Mouse (Mus musculus): ENCODE measurements at regions not wholly inside any gene's neighbourhood (a gene's known extent, or its start where the extent isn't known, plus 50 kb on each side); places are given as distances from the start of the nearest gene placed in this dataset.

DNA sequence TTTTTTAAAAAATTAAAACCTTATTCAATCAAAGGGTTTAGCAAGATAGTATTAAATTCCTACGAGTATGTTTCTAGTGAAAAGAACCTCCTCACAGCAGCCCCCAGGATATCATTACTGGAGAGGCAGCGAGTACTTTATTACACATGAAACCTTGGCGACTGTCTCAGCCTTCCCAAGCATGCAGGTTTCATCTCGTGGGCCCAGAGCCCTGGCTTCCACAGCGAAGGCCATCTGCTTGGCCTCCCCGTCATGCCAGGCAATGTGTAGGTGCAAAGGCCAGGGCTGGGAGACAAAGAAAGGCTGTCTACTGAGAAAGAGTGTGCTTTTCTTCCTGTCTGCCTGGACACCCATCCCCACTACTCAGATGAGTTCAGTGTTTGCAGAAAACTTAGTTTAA is 247.0 kb downstream of the Ptprc start:
- intact Hi-C loops (cut with DNase I) = no loop called here

DNA sequence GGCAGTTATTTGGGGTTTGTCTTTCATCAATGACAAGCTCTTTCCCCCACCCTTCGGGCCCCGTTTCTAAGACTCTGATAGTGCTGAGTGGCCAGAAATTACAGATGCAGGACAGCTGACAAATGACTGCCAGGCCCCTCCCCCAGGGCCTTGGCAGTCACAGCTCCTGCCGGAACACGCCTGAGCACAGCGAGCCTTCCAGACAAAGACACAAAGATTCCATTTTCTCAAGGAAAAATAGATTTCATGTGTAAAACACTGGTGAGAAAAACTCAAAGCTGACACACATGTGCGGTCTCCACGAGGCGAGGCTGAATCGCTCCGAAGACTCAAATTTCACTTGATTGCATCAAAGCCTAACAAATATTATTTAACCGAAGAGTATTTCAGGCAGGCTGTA is 247.6 kb downstream of the Ptprc start:
- intact Hi-C loops (cut with DNase I) = no loop called here

DNA sequence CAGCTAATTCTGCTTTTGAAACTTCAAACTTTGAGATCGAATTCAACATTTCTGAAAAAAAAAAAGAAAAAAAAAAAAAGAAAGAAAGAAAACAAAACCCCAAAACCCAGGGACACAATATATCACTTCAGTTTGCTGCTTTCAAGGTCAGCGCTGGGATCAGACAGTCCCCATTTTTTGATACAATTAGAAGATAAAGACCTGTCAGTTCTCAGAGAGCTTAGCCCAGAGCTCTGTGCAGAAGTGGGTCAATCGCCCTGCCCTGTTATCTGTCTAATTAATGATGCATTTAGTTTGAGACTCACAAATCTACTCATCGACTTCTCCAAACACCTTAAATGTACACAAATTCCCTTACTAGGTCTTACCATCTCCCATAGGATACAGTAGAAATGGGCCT is 249.2 kb downstream of the Ptprc start:
- intact Hi-C loops (cut with DNase I) = no loop called here

DNA sequence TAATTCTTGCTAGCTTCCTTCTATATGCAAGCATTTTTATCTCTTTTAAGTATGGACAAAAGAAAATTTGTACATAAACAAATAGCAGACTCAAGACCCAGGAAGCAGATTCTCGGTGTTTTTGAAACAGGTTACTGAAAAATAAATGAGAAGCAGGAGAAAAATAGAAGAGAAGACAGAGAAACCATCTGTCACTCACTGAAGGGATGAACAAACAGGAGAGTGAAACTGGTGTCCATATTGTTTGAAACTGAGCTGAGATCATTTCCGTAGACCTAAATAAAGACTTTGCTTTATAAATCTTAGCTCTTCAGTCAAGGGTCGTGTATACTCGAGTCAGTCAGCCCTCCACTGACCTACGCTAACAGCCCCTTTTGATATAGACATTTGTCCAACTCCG is 251.4 kb downstream of the Ptprc start:
- intact Hi-C loops (cut with DNase I) = no loop called here

DNA sequence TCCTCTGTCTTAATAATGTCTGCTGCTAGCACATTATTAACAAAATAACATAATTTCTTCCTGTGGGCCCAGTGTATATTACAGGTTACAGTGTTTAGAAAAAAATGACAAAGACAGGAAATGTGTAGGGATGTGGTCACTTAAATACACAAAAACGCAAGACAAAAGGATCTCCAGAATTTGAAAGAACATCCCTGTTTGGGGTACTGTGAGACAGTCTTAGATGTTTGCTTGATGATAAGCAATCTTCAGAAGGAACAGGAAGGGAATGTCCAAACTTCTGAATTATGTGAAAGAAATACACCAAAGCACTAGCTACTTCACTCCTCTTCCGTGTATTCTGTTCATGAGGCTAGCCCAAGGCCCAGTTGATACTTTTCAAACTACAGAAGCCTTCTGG is 251.8 kb downstream of the Ptprc start:
- intact Hi-C loops (cut with DNase I) = no loop called here

DNA sequence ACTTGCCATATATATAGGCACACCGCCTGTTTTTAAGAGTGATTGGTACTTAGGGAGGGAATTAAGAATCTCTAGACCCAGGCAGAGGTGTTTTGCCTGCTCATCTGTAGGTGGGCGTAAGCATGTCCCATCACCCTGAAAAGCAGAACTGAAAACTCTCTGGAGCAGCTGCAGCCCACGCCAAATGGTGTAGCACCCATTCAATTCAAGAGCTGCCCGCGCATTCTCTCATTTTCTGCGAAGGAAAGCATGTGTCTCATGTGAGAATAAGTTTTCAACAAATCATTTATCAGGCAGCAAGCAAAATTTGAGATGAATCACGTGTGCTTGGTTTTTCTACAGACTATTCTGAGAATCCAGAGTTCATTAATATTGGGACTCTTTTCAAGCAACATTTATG is 252.7 kb downstream of the Ptprc start:
- intact Hi-C loops (cut with DNase I) = no loop called here

DNA sequence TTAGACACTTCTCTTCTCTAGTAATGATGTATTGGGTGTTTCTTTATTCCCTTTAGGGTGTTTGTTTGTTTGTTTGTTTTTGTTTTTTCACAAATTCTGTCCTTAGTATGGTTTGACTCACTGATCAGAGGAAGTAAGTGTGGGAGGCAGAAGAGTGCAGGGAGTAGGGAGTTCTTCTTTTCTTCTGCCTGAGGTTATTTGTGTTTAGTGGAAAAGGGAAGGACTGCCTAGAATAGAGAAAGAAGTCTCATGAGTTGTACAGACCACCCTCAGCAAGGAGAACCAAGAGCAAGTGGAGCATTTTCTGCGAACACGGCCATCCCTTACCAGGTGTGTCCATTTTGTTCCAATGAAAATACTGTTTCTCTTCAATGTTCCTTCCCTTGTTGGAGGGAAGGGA is 253.9 kb downstream of the Ptprc start:
- intact Hi-C loops (cut with DNase I) = no loop called here

DNA sequence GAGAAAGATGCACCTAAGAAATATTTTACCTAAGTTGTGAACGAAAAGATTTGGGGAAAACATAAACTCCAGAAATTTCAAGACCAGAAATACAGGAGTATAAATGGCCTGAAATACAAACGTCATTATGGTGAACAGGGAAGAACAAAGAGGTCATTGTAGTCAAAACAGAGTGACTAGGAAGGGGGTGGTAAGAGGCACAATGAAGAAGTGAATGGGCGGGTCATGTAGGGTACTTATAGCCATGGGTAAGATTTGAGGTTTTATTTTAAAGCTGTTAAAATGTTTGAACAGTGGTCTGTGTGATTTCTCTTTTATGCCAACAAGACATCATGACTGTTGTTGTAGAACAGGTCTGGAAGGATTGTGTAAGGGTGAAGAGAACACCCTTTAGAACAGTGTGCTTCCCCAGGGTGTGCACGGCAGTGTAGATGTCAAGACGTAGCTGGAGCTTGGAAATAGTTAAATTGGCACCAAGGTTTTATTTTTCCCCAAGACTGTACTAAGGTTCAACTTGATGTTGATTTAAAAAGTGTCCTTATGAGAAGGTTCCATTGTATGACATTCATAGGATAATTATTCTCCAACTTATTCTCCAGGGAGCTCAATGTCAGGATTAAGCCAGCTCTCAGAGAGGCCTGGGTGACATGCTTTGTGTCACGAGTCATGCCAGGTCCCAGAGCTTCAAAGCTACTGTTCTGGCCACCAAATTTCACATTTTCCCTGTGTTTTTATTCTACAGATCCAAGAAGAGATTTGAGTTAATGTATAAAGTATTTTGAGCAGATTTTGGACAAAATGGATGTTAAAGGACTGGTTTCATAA is 255.6 kb downstream of the Ptprc start:
- intact Hi-C loops (cut with DNase I) = no loop called here

DNA sequence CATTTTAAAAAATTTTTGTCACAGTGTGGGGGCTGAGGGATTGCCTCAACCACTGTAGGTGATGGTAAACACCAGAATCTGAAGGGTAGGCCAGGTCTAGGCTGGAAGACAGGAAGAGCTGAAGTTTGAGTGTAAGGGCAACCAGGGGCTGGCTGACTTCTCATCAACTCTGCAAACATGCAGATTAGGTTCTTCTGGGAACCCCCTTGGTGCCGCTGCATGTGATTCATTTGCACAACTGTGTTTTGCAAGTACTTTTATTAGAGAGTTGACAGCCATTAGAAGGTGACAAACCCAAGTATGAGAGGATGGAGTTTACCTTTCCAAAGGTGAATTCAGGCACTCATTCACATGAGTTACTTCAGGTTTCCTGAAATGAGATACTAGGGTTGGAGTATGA is 258.1 kb downstream of the Ptprc start:
- intact Hi-C loops (cut with DNase I) = no loop called here

DNA sequence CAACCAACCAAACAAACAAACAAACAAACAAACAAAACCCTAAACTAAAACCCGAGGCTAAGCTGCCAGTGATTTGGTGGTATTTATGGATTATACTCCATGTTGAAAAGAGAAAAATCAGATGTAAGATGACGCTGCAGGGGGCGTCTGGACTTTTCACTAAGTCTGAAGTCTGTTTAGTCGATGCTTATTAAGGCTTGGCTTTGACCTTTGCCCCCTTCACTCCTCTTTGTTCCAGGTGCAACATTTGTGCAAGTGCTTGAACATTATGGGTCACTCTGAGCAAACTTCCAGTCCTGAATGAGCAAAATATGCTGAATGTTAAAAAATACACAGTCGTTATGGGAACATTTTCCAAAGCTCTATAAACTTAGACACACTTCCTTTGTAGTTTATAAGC is 268.6 kb downstream of the Ptprc start:
- intact Hi-C loops (cut with DNase I) = no loop called here

DNA sequence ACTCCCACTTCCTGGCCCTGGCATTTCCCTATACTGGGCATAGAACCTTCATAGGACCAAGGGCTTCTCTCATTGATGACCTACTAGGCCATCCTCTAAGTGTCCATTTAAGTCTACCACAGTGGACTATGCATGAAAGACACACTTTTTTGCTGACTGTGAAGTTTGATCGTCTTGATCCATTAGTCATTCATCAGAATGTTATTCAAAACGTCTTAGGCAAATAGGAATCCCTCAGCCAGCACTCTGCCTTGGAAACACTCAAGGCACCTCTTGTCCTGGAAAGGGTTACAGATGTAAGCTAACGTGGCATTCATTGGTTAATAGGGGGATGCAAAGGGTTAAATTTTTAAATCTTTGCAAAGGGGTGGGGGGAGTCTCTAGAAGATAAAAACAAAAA is 269.0 kb downstream of the Ptprc start:
- intact Hi-C loops (cut with DNase I) = no loop called here

DNA sequence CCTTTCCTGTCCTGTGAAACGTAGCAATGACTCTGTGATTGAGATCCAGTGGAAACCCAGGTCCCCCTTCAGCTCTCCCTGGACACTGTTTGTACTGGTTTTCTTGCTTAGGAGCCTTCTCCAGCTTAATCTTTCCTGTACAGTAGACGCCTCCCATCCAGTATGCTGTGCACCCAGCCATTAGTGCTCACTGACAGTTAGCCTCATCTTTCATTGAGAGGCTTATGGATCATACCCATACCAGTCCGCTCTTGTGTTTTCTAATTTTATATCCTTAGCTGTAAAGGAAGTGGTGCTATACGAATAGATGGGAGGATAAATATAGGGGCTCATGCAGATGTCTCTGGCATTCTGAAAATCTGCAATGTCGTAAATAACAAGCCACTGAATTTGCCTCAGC is 269.9 kb downstream of the Ptprc start:
- intact Hi-C loops (cut with DNase I) = no loop called here

DNA sequence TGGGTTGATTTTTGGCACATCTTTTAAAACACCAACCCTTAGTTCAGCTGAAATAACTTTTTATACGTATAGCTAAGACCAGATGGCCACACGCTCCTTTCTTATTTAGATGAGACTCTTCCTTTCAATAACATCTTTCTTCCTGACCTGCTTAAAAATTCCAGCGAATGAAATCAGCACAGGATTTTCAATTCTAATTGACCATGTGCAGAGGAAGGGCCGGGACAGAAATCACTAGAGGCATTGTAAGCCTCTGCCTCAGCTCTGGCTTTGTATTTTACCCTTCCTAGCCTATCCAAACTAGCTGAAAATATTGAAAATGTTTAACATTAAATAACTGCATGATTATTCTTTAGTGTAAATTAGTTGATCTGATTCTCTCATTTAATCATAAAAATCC is 272.2 kb downstream of the Ptprc start:
- intact Hi-C loops (cut with DNase I) = no loop called here

DNA sequence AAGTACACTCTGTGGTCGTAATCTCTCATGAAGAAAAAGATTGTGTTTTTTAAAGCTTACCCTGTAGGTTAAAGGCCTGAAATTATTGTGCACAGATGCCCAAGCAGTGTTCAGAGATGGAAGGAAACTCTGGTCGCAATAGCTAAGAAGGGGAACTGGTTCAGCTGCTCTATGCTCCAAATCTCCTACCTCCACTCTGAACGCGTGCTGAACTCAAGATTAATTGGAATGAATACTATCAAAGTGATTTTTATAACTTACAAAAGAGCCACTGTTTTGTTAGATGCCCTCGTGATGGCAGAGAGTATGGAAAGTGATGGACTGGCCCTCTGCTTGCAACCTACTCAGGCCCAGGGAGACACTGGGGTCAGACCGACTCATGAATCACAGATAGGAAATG is 272.6 kb downstream of the Ptprc start:
- intact Hi-C loops (cut with DNase I) = no loop called here

DNA sequence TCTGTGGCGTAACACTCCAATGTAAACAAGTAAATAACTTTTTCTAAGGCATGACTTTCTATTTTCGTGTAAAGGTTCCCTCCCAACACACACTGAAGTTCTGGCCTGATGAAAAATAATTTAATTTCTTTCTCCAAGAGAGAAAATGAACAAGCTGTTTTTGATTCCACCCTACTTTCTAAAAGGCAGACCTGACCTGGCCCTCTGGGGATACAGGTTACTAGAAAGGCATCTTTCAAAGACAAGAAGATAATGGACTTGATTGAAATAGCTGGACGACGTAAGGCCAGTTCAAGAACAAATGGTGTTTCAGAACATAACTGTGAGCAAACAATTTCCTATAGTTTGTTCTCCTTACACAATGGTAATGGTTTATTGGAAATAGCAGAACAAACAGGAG is 273.5 kb downstream of the Ptprc start:
- intact Hi-C loops (cut with DNase I) = no loop called here

DNA sequence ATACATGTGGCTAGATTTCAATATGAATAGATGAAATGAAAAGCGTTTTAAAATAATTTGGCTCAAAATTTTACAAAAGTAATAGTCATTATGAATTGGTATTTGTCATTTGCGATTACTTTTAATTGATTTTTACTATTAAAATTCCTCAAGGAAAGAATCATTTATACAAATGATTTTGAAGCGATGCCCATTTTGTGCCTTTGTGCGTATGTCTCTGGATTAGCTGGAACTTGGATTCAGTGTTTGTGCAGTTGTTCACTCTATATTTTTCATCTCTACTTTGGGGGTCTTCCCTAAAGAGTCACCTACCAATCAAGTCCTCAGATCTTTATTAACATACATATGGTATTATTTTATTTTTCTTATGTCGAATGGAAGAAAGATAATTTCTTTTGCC is 274.3 kb downstream of the Ptprc start:
- intact Hi-C loops (cut with DNase I) = no loop called here

DNA sequence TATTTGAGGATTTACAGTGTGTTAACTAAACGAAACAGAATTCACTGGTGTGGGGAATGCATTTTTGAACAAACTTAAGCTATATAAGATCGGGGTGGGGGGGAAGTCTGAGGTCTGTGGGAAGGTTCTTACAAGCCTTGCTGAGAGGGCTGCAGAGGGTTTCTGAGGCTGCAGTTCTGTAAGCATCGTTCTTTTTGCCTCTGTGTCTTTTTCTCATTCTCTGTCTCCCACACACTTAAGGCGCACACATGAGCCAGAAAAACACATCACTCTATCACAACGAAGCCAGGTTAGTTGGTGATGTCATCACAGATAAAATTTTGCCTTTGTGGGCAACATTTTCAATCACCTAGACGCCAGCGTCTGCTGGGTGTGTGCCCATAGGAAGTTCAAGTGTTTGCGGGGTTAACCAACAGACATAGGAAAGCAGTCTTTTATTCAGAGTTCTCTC is 274.9 kb downstream of the Ptprc start:
- intact Hi-C loops (cut with DNase I) = no loop called here

DNA sequence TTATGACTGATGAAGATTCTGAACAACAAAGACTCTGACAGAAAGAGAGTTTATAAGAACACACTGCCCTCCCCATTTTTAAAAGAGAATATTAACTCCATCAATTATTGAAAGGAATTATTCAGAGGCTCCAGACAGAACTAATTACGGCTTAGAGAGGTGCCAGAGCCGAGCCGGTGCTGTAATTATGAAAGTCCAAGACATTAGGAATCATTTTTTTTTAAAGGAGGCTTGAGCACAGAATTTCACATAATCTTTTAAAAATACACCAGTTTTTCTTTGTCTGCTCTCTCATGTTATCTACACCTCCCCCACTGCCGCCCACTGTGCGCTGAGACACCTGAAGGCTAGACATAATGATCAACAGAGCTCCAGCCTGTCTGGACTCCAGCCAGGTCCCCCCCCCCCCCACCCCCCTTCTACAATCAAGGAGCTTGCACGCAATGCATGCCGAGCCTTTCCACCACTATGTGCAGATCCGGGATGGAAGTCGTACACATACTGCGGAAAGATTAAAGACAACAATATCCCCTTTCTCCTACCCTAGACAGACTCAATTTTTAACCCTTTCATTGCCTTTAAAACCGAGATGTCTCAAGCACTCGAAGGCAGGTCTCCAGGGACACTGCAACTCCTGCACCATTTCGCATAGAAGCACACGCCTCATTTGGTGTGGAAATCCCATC is 275.4 kb downstream of the Ptprc start:
- intact Hi-C loops (cut with DNase I) = no loop called here

DNA sequence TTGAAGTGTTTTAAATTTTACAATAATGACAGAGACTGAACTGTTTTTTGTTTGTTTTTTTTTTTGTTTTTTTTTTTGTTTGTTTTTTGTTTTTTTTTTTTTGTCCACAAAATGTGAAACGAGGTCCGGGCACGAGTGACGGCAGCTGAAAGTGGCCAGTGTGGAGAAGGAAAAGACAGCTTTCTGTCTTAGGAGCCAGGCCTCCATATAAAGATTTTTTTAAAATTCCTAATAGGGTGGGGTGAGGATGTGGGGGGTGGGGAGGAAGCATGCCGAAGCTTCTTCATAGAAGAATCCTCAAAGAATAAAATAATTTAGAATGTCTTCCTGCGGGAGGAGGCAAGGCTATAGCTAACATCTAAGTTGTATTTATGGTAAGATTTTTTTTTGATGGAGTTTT is 276.2 kb downstream of the Ptprc start:
- intact Hi-C loops (cut with DNase I) = no loop called here

DNA sequence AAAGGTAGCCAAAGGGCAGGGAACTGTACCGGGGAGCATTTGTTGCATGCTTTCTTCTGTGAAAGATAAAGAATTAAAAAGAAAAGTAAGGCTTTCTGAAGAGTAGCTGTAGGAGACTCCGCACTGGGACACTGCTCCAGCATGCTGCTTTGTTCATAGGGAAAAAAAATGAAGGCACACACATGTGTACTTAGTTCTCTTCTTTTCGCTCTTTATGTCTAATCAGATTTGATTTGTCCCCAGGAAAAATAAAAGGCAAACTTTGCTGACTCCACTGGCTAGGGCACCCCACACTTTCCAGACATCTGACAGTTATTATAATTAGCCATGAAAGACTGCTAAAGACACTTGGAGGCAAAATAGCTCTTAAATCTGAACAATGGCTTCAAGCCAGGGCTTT is 276.6 kb downstream of the Ptprc start:
- intact Hi-C loops (cut with DNase I) = no loop called here

DNA sequence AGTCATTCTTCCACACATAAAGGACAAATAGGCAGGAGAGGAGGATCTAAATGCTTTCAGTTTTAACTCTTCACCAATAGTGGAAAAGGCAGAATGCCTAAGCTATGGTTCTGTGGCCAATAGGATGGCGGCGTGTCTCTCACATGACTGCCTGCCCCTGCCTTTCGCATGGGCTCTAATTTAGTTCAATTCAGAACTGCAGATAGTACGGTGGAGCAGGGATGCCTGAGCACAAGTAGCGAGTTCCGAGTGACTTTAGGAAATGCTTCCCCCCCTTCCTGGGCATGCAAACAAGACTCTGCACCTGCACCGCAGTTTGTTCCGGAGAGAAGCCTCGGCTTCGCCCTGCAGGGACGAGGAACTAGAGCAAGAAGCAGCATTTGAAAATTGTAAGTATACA is 277.1 kb downstream of the Ptprc start:
- intact Hi-C loops (cut with DNase I) = no loop called here

DNA sequence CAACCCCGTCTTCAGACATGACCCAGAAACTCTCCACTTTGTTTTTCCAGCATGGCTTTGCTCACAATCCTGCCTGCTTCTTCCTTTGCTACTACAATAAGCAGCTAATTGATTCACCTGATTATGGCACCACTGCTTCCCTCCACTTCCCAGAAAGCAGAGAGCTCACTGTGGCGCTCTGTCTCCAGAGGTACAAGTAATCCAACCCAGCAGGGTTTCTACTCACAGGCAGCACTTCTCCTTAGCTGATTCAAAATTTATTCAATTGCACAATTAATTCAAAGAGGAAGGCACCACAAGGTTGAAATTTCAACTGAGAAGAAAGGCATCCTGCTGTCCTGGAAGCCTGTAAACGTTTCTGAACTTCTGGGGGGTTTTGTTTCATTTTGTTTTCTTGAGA is 293.9 kb downstream of the Ptprc start:
- intact Hi-C loops (cut with DNase I) = no loop called here

DNA sequence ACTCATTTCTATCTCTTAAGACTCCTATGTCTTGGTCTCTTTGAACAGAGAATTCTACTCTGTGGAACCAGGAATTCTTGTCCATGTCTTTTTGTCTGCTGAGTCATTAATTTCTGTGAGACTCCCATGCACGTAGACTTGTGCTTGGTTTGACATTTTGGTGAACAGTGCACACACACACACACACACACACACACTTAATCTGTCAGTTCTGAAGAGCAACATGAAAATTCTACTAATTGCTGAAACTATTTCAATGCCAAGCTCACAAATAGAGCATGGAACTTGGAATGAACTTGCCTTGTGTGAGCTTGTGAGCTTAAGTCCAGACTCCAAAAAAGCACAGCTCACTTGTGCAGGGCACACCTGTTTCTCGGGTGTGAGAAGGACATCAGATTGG is 301.1 kb downstream of the Ptprc start:
- intact Hi-C loops (cut with DNase I) = no loop called here
